Mouse (Mus musculus) embryo, embryonic 10.5 days (tissue): ENCODE measurements at regions not wholly inside any gene's neighbourhood (a gene's known extent, or its start where the extent isn't known, plus 50 kb on each side); places are given as distances from the start of the nearest gene placed in this dataset.

Experiments used
- DNase-seq: peaks from one replicate; pipeline ENCODE4 v3.0.0-alpha.2; 2015; ENCODE audit warnings: low spot score

- peak; percentile 5 for DNase-seq
Measured at GRCm38 (mm10) chr6:74735661-74736060, 1266.2 kb upstream of the 4931417E11Rik start.

DNA sequence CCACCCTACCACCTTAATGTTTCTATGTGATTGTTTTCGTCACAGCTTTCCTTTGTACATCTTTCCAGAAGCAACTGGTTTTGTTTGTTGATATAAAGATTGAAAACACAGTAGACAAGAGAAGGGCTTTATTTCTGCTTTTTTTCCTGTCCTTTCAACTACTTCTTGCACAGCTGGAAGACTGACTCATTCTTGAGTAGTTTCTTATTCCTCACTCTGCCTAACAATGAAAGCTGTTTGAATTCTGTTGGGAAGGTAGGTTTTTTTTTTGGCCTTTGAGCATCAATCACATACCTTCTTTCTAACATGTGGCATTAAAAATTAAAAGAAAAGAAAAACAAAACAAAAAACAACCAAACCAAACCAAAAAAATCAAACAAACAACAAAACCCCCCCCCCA, 1229.3 kb upstream of the 4931417E11Rik start:
- DNase-seq: no peak
